Mouse (Mus musculus): Measurements from ENCODE around the gene Polr1e. TPM values are rescaled to one million over a fixed set of nuclear protein-coding genes. Genes with fewer than 3 reads are reported as not detected.
"Not testable (repeated sequence)": the region's sequence is repeated elsewhere in the genome, so short reads cannot be mapped to it uniquely, and the experiment has no call there.

The Polr1e gene
- polyA plus RNA-seq, 1 experiment from 2014 or later, result 42.7 TPM

- no peaks in the 10 kb centered on the region for H3K9me3 ChIP-seq
- no peak overlapping the region for H3K4me2 ChIP-seq
- no peak overlapping the region for H3K27ac ChIP-seq
- no peak overlapping the region for H3K4me3 ChIP-seq
- 40% methylated on average over 2 of the region's 2 CpGs for WGBS
- peaks cover 3% of the 10 kb centered on the region; the same call in 1 of the 2 replicates for H3K36me3 ChIP-seq
- H3K4me1 ChIP-seq, result no peaks in the 10 kb centered on the region
- no peak for ATAC-seq (ENCODE audit: borderline replicate concordance, extremely low read depth, low FRiP score, low TSS enrichment)
- no peaks in the 10 kb centered on the region for H3K27me3 ChIP-seq
- no peak overlapping the region for H3K9ac ChIP-seq
These were observed 47.8 kb downstream of the Polr1e start for GRCm38 (mm10) chr4:45066036-45066730.

GRCm38 (mm10) chr4:45067742-45068141, 49.4 kb downstream of the Polr1e start:
- ATAC-seq (ENCODE audit: borderline replicate concordance, extremely low read depth, low FRiP score, low TSS enrichment), result no peak
- H3K4me1 ChIP-seq, result no peaks in the 10 kb centered on the region
- no peaks in the 10 kb centered on the region for H3K36me3 ChIP-seq
- H3K4me2 ChIP-seq, result no peak overlapping the region
- no peak overlapping the region for H3K4me3 ChIP-seq
- H3K27ac ChIP-seq, result no peak overlapping the region
- no peaks in the 10 kb centered on the region for H3K27me3 ChIP-seq
- H3K9me3 ChIP-seq, result no peaks in the 10 kb centered on the region
- WGBS, result 74% methylated on average over 4 of the region's 4 CpGs
- no peak overlapping the region for H3K9ac ChIP-seq

- WGBS, result 56% methylated on average over 15 of the region's 15 CpGs
- no peak overlapping the region for H3K9ac ChIP-seq
- no peak overlapping the region for H3K27ac ChIP-seq
These were observed 54.0 kb downstream of the Polr1e start for GRCm38 (mm10) chr4:45072261-45072973.

DNA sequence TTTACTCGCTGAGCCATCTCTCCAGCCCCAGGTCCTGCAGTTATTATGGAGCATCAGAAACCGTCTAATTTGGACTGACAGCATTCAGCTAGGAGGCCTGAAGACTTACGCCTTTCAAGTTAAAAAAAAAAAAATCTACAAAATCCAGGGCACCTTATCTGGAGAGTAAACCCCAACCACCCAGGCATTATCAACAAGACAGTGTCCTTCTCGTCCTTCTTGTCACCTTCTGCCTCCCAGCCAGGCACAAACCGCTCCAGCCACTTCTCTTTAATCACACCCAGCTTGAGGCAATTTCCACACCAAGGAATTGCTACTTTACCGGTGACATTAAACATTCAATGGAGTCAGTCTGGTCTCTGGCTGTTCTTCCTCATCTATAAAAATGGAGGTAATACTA, 55.2 kb downstream of the Polr1e start:
- Histone ChIP-seq H3K9ac (no peak overlapping the region), H3K27ac (no peak overlapping the region), H3K4me1 (no peaks in the 10 kb centered on the region), H3K9me3 (no peaks in the 10 kb centered on the region), H3K36me3 (no peaks in the 10 kb centered on the region), H3K27me3 (no peaks in the 10 kb centered on the region), H3K4me3 (no peak overlapping the region), H3K4me2 (no peak overlapping the region)
- WGBS, result 78% methylated on average over 6 of the region's 6 CpGs
- ATAC-seq (ENCODE audit: borderline replicate concordance, extremely low read depth, low FRiP score, low TSS enrichment), result no peak

More at GRCm38 (mm10) chr4:45072261-45072973, 54.0 kb downstream of the Polr1e start:
- no peaks in the 10 kb centered on the region for H3K27me3 ChIP-seq
- ATAC-seq (ENCODE audit: borderline replicate concordance, extremely low read depth, low FRiP score, low TSS enrichment), result no peak
- H3K9me3 ChIP-seq, result no peaks in the 10 kb centered on the region
- H3K36me3 ChIP-seq, result no peaks in the 10 kb centered on the region
- H3K4me2 ChIP-seq, result no peak overlapping the region
- no peak overlapping the region for H3K4me3 ChIP-seq
- no peaks in the 10 kb centered on the region for H3K4me1 ChIP-seq

GRCm38 (mm10) chr4:45081041-45081440, 62.7 kb downstream of the Polr1e start:
- H3K27me3 ChIP-seq; ATAC-seq (ENCODE audit: borderline replicate concordance, extremely low read depth, low FRiP score, low TSS enrichment); H3K36me3 ChIP-seq; H3K4me3 ChIP-seq; H3K27ac ChIP-seq; H3K4me2 ChIP-seq; H3K9me3 ChIP-seq; H3K9ac ChIP-seq: not testable (repeated sequence)
- H3K4me1 ChIP-seq, result peaks cover 18% of the 10 kb centered on the region
- 93% methylated on average over 4 of the region's 4 CpGs for WGBS

- H3K27ac ChIP-seq, result no peak overlapping the region
- H3K4me2 ChIP-seq, result peak overlapping the region; percentile 87
- H3K27me3 ChIP-seq, result no peaks in the 10 kb centered on the region
- no peak for ATAC-seq (ENCODE audit: borderline replicate concordance, extremely low read depth, low FRiP score, low TSS enrichment)
- peaks cover 18% of the 10 kb centered on the region for H3K4me1 ChIP-seq
- WGBS, result 70% methylated on average over 9 of the region's 9 CpGs
- no peaks in the 10 kb centered on the region for H3K36me3 ChIP-seq
- H3K9ac ChIP-seq, result no peak overlapping the region
- 0 out of 2 replicates have a peak overlapping the region, but pooled peaks have one; percentile 89 for H3K4me3 ChIP-seq
- H3K9me3 ChIP-seq, result no peaks in the 10 kb centered on the region
These were observed 64.6 kb downstream of the Polr1e start for GRCm38 (mm10) chr4:45082951-45083350.

DNA sequence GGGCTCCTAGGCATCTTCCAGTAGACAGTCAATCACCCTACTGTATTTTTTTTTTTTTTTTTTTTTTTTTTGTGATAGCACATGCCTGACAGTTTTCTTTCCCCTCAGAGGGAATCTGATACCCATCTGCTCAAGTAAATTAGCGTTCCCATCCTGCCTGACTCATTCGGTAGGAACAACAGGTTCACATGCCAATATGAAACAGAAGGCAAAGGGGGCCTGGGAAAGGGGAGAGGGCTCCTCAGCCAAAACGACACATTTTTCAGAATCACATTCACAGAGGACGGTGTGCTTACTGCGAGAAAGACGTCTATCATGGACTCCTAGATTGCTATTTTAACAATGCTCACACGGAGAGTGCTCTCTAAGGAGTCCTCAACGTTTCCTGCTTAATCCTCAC, 65.1 kb downstream of the Polr1e start:
- 2% methylated on average over 8 of the region's 8 CpGs for WGBS
- Histone ChIP-seq H3K27me3 (no peaks in the 10 kb centered on the region), H3K36me3 (no peaks in the 10 kb centered on the region), H3K4me1 (peaks cover 18% of the 10 kb centered on the region), H3K9me3 (no peaks in the 10 kb centered on the region), H3K9ac (peak overlapping the region; percentile 81), H3K27ac (no peak overlapping the region), H3K4me2 (peak overlapping the region; percentile 87), H3K4me3 (peak overlapping the region; percentile 89)
- no peak for ATAC-seq (ENCODE audit: borderline replicate concordance, extremely low read depth, low FRiP score, low TSS enrichment)

DNA sequence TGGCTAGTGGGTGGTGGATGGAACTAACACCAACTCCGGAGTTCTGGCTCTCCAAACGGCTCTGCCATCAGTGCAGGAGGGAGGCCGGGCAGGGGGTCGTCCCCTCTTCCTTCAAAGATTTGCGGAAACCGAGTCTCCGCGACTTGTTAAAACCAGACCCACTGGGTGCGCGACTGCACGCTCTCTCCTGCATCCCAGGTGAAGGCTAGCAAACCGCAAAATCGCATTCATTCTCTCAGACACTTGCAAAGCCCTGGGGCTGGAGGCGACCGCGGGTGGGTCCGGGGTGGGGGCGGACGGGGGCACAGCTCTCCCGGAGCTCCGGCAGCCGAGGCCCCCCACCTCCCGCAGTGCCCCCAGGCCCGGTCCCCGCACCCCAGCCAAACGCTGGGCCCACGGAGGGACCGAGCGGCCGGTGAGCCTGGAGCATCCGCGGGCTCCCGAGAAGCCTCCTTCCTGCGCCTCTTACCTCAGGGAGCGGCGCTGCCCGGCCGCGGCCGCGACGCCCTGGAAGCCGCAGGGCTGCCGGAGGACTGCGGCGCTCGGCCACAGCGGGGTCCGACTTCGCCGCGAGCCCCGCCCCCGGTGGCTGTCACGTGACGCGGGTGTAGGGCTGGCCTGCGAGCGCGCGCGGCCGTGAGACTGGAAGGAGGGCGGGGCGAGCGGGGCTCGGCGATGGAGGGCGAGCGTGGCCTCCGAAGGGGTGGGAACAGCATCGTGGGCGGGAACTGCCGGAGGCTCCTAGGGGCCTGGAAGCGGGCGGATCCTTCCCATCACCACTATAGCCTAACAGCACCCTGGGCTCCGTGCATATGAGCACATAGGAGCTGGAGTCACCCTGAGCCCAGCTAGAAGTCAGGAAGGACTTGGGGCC, 65.9 kb downstream of the Polr1e start, which contains the start of gene Fbxo10:
Gene Fbxo10 (minus strand): TSS at position 584 of the 874 bp plus-strand sequence.
- H3K4me3 ChIP-seq, result peak within 1 kb of the TSS; percentile 89
- no peaks in the 10 kb centered on the region for H3K9me3 ChIP-seq
- peak within 1 kb of the TSS; percentile 86 for H3K27ac ChIP-seq
- 0% methylated on average over 50 of the region's 77 CpGs for WGBS
- peak within 1 kb of the TSS; percentile 81 for H3K9ac ChIP-seq
- no peaks in the 10 kb centered on the region for H3K27me3 ChIP-seq
- no peaks in the 10 kb centered on the region for H3K36me3 ChIP-seq
- H3K4me2 ChIP-seq, result peak within 1 kb of the TSS; percentile 87
- ATAC-seq (ENCODE audit: borderline replicate concordance, extremely low read depth, low FRiP score, low TSS enrichment), result peak; percentile 95
- H3K4me1 ChIP-seq, result peaks cover 18% of the 10 kb centered on the region

- peaks cover 18% of the 10 kb centered on the region for H3K4me1 ChIP-seq
- H3K4me2 ChIP-seq, result peak overlapping the region; percentile 87
- no peaks in the 10 kb centered on the region for H3K27me3 ChIP-seq
- H3K36me3 ChIP-seq, result no peaks in the 10 kb centered on the region
- WGBS, result 29% methylated on average over 8 of the region's 8 CpGs
- H3K9me3 ChIP-seq, result no peaks in the 10 kb centered on the region
- H3K9ac ChIP-seq, result no peak overlapping the region
- H3K27ac ChIP-seq, result peak overlapping the region; percentile 86
- peak; percentile 29 for ATAC-seq (ENCODE audit: borderline replicate concordance, extremely low read depth, low FRiP score, low TSS enrichment)
- peak overlapping the region; percentile 89 for H3K4me3 ChIP-seq
These were observed 66.5 kb downstream of the Polr1e start for GRCm38 (mm10) chr4:45084895-45085290.

Measured in lung, embryonic 15.5 days (tissue).